Mouse (Mus musculus) liver, embryonic 15.5 days (tissue): ENCODE results near the gene Gm16181. TPM values are rescaled to one million over a fixed set of nuclear protein-coding genes. Genes with fewer than 3 reads are reported as not detected.
"Not testable (repeated sequence)": the region's sequence is repeated elsewhere in the genome, so short reads cannot be mapped to it uniquely, and the experiment has no call there.

ENCODE experiments used
- ATAC-seq: fragments of 200-750 bp; cut with Nextera tagmentation; 2 replicates; pipeline ENCODE4 v1.8.0; 2017; ENCODE audit warnings: moderate number of reproducible peaks, mild to moderate bottlenecking, moderate library complexity; ENCODE audit not compliant: insufficient read depth
- H3K27ac ChIP-seq: fragments of 300-500 bp; sonication (generic); replicated peaks from 2 replicates; pipeline ENCODE4 v1.5.1; 2015; ENCODE audit warnings: mild to moderate bottlenecking, inconsistent platforms
- H3K27me3 ChIP-seq: fragments of 300-500 bp; sonication (generic); 2 replicates; pipeline ENCODE4 v1.6.1; 2015; ENCODE audit warnings: mild to moderate bottlenecking, inconsistent platforms
- H3K36me3 ChIP-seq: fragments of 300-500 bp; sonication (generic); replicated peaks from 2 replicates; pipeline ENCODE4 v1.6.1; 2015; ENCODE audit warnings: moderate library complexity, mild to moderate bottlenecking, inconsistent platforms
- H3K4me1 ChIP-seq: fragments of 300-500 bp; sonication (generic); replicated peaks from 2 replicates; pipeline ENCODE4 v1.6.1; 2015; ENCODE audit warnings: inconsistent platforms
- H3K4me2 ChIP-seq: fragments of 300-500 bp; sonication (generic); 2 replicates; pipeline ENCODE4 v1.6.1; 2015; ENCODE audit warnings: moderate library complexity, mild to moderate bottlenecking, inconsistent platforms
- H3K4me3 ChIP-seq: fragments of 300-500 bp; sonication (generic); replicated peaks from 2 replicates; pipeline ENCODE4 v1.5.1; 2015; ENCODE audit warnings: mild to moderate bottlenecking, inconsistent platforms
- H3K9ac ChIP-seq: fragments of 300-500 bp; sonication (generic); 2 replicates; pipeline ENCODE4 v1.6.1; 2015; ENCODE audit warnings: moderate library complexity, mild to moderate bottlenecking, inconsistent platforms
- H3K9me3 ChIP-seq: fragments of 300-500 bp; sonication (generic); replicated peaks from 2 replicates; pipeline ENCODE4 v1.6.1; 2016; ENCODE audit warnings: inconsistent platforms
- WGBS: fragments of 180-500 bp; shearing (Covaris S2); methylation state at CpG from one replicate; pipeline ENCODE4 v1.1.7; 2015; ENCODE audit warnings: mixed read lengths; ENCODE audit not compliant: insufficient replicate concordance; 5-methylcytosine and 5-hydroxymethylcytosine counted together
- polyA plus RNA-seq: library from polyadenylated mRNA; unstranded; fragments of >200 nt; fragmentation: Nextera tagmentation; extraction: Ambion mirVana; gene quantifications from 2 replicates; pipeline ENCODE4 v1.2.1, GENCODE M21; 2015

Gene Gm16181
- polyA plus RNA-seq, 1 experiment from 2014 or later = 0.24 TPM

GRCm38 (mm10) chr17:35234090-35234489, 13.5 kb downstream of the Gm16181 start:
- Histone ChIP-seq H3K4me1 (peaks cover 54% of the 10 kb centered on the region), H3K36me3 (peaks cover 34% of the 10 kb centered on the region), H3K4me2 (peak overlapping the region; percentile 95), H3K4me3 (peak overlapping the region; percentile 69), H3K27ac (peak overlapping the region; percentile 93)
- 64% methylated on average over 7 of the region's 7 CpGs for WGBS
- not testable (repeated sequence) for H3K9me3 ChIP-seq, H3K9ac ChIP-seq, H3K27me3 ChIP-seq, ATAC-seq

- Histone ChIP-seq H3K27ac (peak overlapping the region; percentile 93), H3K4me3 (peak overlapping the region; percentile 69), H3K4me1 (peaks cover 57% of the 10 kb centered on the region), H3K27me3 (no peaks in the 10 kb centered on the region), H3K9ac (peak overlapping the region; percentile 78), H3K4me2 (peak overlapping the region; percentile 95), H3K36me3 (peaks cover 26% of the 10 kb centered on the region), H3K9me3 (no peaks in the 10 kb centered on the region)
- WGBS = 1% methylated on average over 31 of the region's 31 CpGs
- ATAC-seq = 0 out of 2 replicates have a peak, but pooled peaks have one; percentile 2
These were observed 14.3 kb downstream of the Gm16181 start for GRCm38 (mm10) chr17:35234903-35235302.

- peak; percentile 75 for ATAC-seq
These were observed 15.2 kb downstream of the Gm16181 start, which contains the start of gene Nfkbil1 for GRCm38 (mm10) chr17:35235614-35236389. Gene Nfkbil1 (minus strand): TSS chr17:35235792.

GRCm38 (mm10) chr17:35236390-35236746, 15.7 kb downstream of the Gm16181 start:
- under 1% methylated on average over 18 of the region's 18 CpGs for WGBS
- Histone ChIP-seq H3K27me3 (no peaks in the 10 kb centered on the region), H3K4me1 (peaks cover 62% of the 10 kb centered on the region), H3K4me2 (peak overlapping the region; percentile 95), H3K36me3 (peaks cover 14% of the 10 kb centered on the region), H3K9me3 (no peaks in the 10 kb centered on the region), H3K9ac (peak overlapping the region; percentile 78), H3K27ac (peak overlapping the region; percentile 93), H3K4me3 (peak overlapping the region; percentile 69)
- ATAC-seq = peak; percentile 61

More at GRCm38 (mm10) chr17:35235614-35236389, 15.2 kb downstream of the Gm16181 start, which contains the start of gene Nfkbil1:
- peak within 1 kb of the TSS; percentile 93 for H3K27ac ChIP-seq
- peaks cover 19% of the 10 kb centered on the region for H3K36me3 ChIP-seq
- peak within 1 kb of the TSS; percentile 69 for H3K4me3 ChIP-seq
- no peaks in the 10 kb centered on the region for H3K9me3 ChIP-seq
- no peaks in the 10 kb centered on the region for H3K27me3 ChIP-seq
- WGBS = under 1% methylated on average over 35 of the region's 35 CpGs
- H3K9ac ChIP-seq = peak within 1 kb of the TSS; percentile 78
- peaks cover 63% of the 10 kb centered on the region for H3K4me1 ChIP-seq
- peak within 1 kb of the TSS; percentile 95 for H3K4me2 ChIP-seq

GRCm38 (mm10) chr17:35236996-35237395, 16.4 kb downstream of the Gm16181 start:
- WGBS = 81% methylated on average over 9 of the region's 9 CpGs
- Histone ChIP-seq H3K36me3 (peaks cover 13% of the 10 kb centered on the region; the same call in 1 of the 2 replicates), H3K9me3 (no peaks in the 10 kb centered on the region), H3K27ac (no peak overlapping the region), H3K4me3 (no peak overlapping the region), H3K4me2 (peak overlapping the region; percentile 95; the same call in 1 of the 2 replicates), H3K27me3 (no peaks in the 10 kb centered on the region), H3K9ac (no peak overlapping the region), H3K4me1 (peaks cover 56% of the 10 kb centered on the region)
- ATAC-seq = no peak

GRCm38 (mm10) chr17:35237504-35237903, 16.9 kb downstream of the Gm16181 start:
- no peak overlapping the region for H3K4me2 ChIP-seq
- H3K4me3 ChIP-seq = no peak overlapping the region
- no peak for ATAC-seq
- no peak overlapping the region for H3K27ac ChIP-seq
- no peaks in the 10 kb centered on the region for H3K27me3 ChIP-seq
- peaks cover 13% of the 10 kb centered on the region; the same call in 1 of the 2 replicates for H3K36me3 ChIP-seq
- WGBS = 77% methylated on average over 12 of the region's 12 CpGs
- no peaks in the 10 kb centered on the region for H3K9me3 ChIP-seq
- no peak overlapping the region for H3K9ac ChIP-seq
- H3K4me1 ChIP-seq = peaks cover 51% of the 10 kb centered on the region

GRCm38 (mm10) chr17:35239700-35240099, 19.1 kb downstream of the Gm16181 start:
- Histone ChIP-seq H3K27ac (no peak overlapping the region), H3K27me3 (no peaks in the 10 kb centered on the region), H3K4me2 (no peak overlapping the region), H3K36me3 (peaks cover 17% of the 10 kb centered on the region), H3K9me3 (no peaks in the 10 kb centered on the region), H3K4me3 (no peak overlapping the region), H3K4me1 (peaks cover 49% of the 10 kb centered on the region), H3K9ac (no peak overlapping the region)
- no peak for ATAC-seq
- WGBS = 57% methylated on average over 5 of the region's 5 CpGs

- ATAC-seq = no peak
- Histone ChIP-seq H3K4me2 (peak overlapping the region; percentile 84), H3K27me3 (no peaks in the 10 kb centered on the region), H3K36me3 (peaks cover 27% of the 10 kb centered on the region), H3K9ac (peak overlapping the region; percentile 58), H3K4me3 (peak overlapping the region; percentile 93), H3K4me1 (peaks cover 54% of the 10 kb centered on the region), H3K27ac (peak overlapping the region; percentile 94), H3K9me3 (no peaks in the 10 kb centered on the region)
- 35% methylated on average over 12 of the region's 12 CpGs for WGBS
These were observed 20.0 kb downstream of the Gm16181 start for GRCm38 (mm10) chr17:35240384-35241304.

- Histone ChIP-seq H3K9me3 (no peaks in the 10 kb centered on the region), H3K4me1 (peaks cover 57% of the 10 kb centered on the region)
- ATAC-seq = peak; percentile 84
These were observed 20.8 kb downstream of the Gm16181 start, which contains the start of gene Ddx39b for GRCm38 (mm10) chr17:35241305-35242014. Gene Ddx39b (plus strand): TSS chr17:35241746.

More at GRCm38 (mm10) chr17:35241305-35242014, 20.8 kb downstream of the Gm16181 start, which contains the start of gene Ddx39b:
- peak within 1 kb of the TSS; percentile 94 for H3K27ac ChIP-seq
- no peaks in the 10 kb centered on the region for H3K27me3 ChIP-seq
- peak within 1 kb of the TSS; percentile 84 for H3K4me2 ChIP-seq
- H3K36me3 ChIP-seq = peaks cover 35% of the 10 kb centered on the region
- WGBS = under 1% methylated on average over 69 of the region's 69 CpGs
- H3K4me3 ChIP-seq = peak within 1 kb of the TSS; percentile 93
- peak within 1 kb of the TSS; percentile 94 for H3K9ac ChIP-seq
